Mouse (Mus musculus): ENCODE measurements around the gene Ttc23l.

GRCm38 (mm10) chr15:10515166-10515565 lies 43.3 kb downstream of the Ttc23l start:
- TF ChIP-seq NRF1 (IDR thresholded peaks at IDR 0.05; ENCODE audit: insufficient read depth, low read depth, low read length, poor library complexity, severe bottlenecking) (no peak), MAFK (IDR thresholded peaks at IDR 0.05; ENCODE audit: borderline replicate concordance, low read depth, low read length) (no peak), EP300 (IDR thresholded peaks at IDR 0.05; ENCODE audit: low read depth in 1 of 2, low read length in 2 of 2) (no peak), NELFE (IDR thresholded peaks at IDR 0.05; ENCODE audit: low read depth, low read length) (no peak), CTCF (IDR thresholded peaks at IDR 0.05 in 2 of 3, conservative IDR thresholded peaks at IDR 0.05 in 1 of 3; ENCODE audit: control insufficient read depth in 1 of 3, insufficient read depth in 1 of 3, low read depth in 2 of 3, low read length in 3 of 3, poor library complexity in 1 of 3, severe bottlenecking in 1 of 3) (no peak), POLR2A (IDR thresholded peaks at IDR 0.05; ENCODE audit: control insufficient read depth in 1 of 2, insufficient read depth in 1 of 2, low read depth in 1 of 2, low read length in 2 of 2, poor library complexity in 1 of 2) (no peak), RAD21 (IDR thresholded peaks at IDR 0.05; ENCODE audit: low read depth, low read length) (no peak), GABPA (IDR thresholded peaks at IDR 0.05; ENCODE audit: low read depth, low read length) (no peak)

Measured in MEL (cell line).